Mouse (Mus musculus) lung, embryonic 16.5 days (tissue): ENCODE results near the gene Ddit4. TPM values are rescaled to one million over a fixed set of nuclear protein-coding genes. Genes with fewer than 3 reads are reported as not detected.
"Not testable (repeated sequence)": the region's sequence is repeated elsewhere in the genome, so short reads cannot be mapped to it uniquely, and the experiment has no call there.

Source experiments
- ATAC-seq: fragments of 200-750 bp; cut with Nextera tagmentation; 2 replicates; pipeline ENCODE4 v1.8.0; 2017; ENCODE audit warnings: low read depth, mild to moderate bottlenecking, moderate library complexity
- H3K27ac ChIP-seq: fragments of 300-500 bp; sonication (generic); 2 replicates; pipeline ENCODE4 v1.5.1; 2014; ENCODE audit warnings: mild to moderate bottlenecking, control low read depth, low read length
- H3K27me3 ChIP-seq: fragments of 300-500 bp; sonication (generic); 2 replicates; pipeline ENCODE4 v1.6.1; 2014; ENCODE audit warnings: low read depth, low read length, mixed read lengths; ENCODE audit not compliant: control insufficient read depth, insufficient read depth
- H3K36me3 ChIP-seq: fragments of 300-500 bp; sonication (generic); 2 replicates; pipeline ENCODE4 v1.6.1; 2014; ENCODE audit warnings: low read length; ENCODE audit not compliant: control insufficient read depth, insufficient read depth
- H3K4me1 ChIP-seq: fragments of 300-500 bp; sonication (generic); replicated peaks from 2 replicates; pipeline ENCODE4 v1.6.1; 2014; ENCODE audit warnings: low read length, mixed read lengths; ENCODE audit not compliant: control insufficient read depth, insufficient read depth
- H3K4me2 ChIP-seq: fragments of 300-500 bp; sonication (generic); 2 replicates; pipeline ENCODE4 v1.6.1; 2014; ENCODE audit warnings: low read depth, low read length, control low read depth
- H3K4me3 ChIP-seq: fragments of 300-500 bp; sonication (generic); 2 replicates; pipeline ENCODE4 v1.5.1; 2014; ENCODE audit warnings: mild to moderate bottlenecking, low read length, control low read depth
- H3K9ac ChIP-seq: fragments of 300-500 bp; sonication (generic); 2 replicates; pipeline ENCODE4 v1.6.1; 2014; ENCODE audit warnings: low read length, control low read depth
- H3K9me3 ChIP-seq: fragments of 300-500 bp; sonication (generic); 2 replicates; pipeline ENCODE4 v1.6.1; 2016; ENCODE audit warnings: low read length; ENCODE audit not compliant: control insufficient read depth
- WGBS: fragments of 180-500 bp; shearing (Covaris S2); extraction: QIAGEN DNeasy Blood & Tissue Kit; methylation state at CpG from one replicate; pipeline ENCODE4 v1.1.7; 2014; 5-methylcytosine and 5-hydroxymethylcytosine counted together
- polyA plus RNA-seq: library from polyadenylated mRNA; unstranded; fragments of >200 nt; fragmentation: Nextera tagmentation; extraction: Ambion mirVana; gene quantifications from 2 replicates; pipeline ENCODE4 v1.2.1, GENCODE M21; 2015

Gene Ddit4
- polyA plus RNA-seq = 36.3 and 39.3 TPM in 2 replicates

DNA sequence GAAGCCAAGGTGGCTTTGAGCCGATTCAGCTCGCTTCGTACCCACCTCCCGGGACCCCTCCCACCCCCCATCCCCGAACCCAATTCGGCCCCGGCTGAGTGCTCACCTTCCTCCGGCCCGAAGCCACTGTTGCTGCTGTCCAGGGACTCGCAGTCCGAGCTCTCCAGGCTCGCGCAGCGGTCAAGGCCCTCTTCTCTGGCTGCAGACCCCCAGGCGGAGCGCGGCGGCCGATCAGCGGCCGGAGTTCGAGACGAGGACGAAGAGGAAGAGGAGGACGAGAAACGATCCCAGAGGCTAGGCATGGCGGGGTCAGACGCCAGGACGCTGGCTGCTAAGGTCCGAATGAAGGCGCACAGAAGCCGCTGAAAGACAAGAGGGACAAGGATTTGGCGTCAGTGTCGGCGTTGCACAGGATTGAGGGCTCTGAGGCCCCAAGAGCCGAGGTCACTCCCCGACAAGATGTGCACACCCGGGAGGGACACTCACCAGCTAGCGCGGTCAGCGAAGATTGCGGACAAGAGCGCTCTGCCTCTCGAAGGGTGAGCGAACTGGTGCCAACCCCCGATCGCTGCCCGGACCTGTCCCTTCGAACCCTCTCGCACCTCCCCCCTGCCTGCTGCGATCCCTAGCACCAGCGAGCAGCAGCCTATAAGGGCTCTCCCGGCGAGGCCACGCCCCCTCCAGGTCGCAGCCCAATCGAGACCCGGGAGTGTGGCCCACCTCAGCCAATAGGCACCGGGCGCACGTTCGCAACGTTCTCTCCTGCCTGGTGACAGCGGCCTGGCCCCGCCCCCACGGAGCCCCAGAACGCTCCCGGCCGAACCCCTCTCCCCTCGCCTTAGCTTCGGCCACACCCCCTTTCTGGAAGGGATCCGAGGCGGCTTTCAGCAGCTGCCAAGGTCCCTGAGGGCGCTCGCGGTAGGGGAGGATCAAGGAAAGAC lies at the start of gene Ddit4:
TSS of gene Ddit4 (minus strand) at position 624 of the 941 bp plus-strand sequence.
- H3K27ac ChIP-seq = peak within 1 kb of the TSS; percentile 95
- H3K4me3 ChIP-seq = peak within 1 kb of the TSS; percentile 92
- H3K4me1 ChIP-seq = peaks cover 37% of the 10 kb centered on the region
- H3K27me3 ChIP-seq = no peaks in the 10 kb centered on the region
- H3K36me3 ChIP-seq = no peaks in the 10 kb centered on the region
- H3K9ac ChIP-seq = peak within 1 kb of the TSS; percentile 96
- H3K9me3 ChIP-seq = no peaks in the 10 kb centered on the region
- H3K4me2 ChIP-seq = peak within 1 kb of the TSS; percentile 77
- under 1% methylated on average over 70 of the region's 76 CpGs for WGBS
- peak; percentile 97 for ATAC-seq

GRCm38 (mm10) chr10:59999057-59999456 lies 47.4 kb upstream of the Ddit4 start:
- Histone ChIP-seq H3K36me3 (peaks cover 11% of the 10 kb centered on the region), H3K27me3 (no peaks in the 10 kb centered on the region), H3K4me2 (no peak overlapping the region), H3K27ac (no peak overlapping the region), H3K9ac (no peak overlapping the region), H3K4me3 (no peak overlapping the region), H3K9me3 (no peaks in the 10 kb centered on the region), H3K4me1 (peaks cover 14% of the 10 kb centered on the region)
- WGBS = 80% methylated on average over 3 of the region's 3 CpGs
- ATAC-seq = no peak

- Histone ChIP-seq H3K27ac (no peak overlapping the region), H3K4me2 (no peak overlapping the region), H3K9ac (no peak overlapping the region), H3K36me3 (peaks cover 15% of the 10 kb centered on the region), H3K4me3 (no peak overlapping the region), H3K27me3 (no peaks in the 10 kb centered on the region), H3K4me1 (peaks cover 10% of the 10 kb centered on the region), H3K9me3 (no peaks in the 10 kb centered on the region)
- 16% methylated on average over 7 of the region's 7 CpGs for WGBS
- no peak for ATAC-seq
Measured at GRCm38 (mm10) chr10:59997591-59997990, 46.0 kb upstream of the Ddit4 start.

DNA sequence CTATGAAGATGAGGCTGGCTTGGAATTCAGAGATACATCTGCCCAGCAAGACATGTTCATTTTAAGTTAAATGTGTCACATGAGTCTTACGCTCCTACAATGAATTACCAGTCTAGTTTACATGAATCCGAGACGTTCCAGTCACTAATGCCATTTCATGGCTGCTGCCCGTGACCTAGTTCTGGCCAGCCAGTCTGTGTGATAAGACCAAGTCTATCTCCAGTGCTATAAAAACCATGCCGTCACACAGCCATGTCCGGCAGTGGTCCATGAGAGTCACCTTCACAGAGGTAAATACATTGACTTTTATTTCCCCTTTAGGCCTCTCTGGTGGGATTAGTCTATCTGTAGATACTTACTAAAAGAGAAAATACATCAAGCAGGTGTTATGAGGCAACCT lies 44.3 kb upstream of the Ddit4 start:
- peaks cover under 1% of the 10 kb centered on the region; the same call in 1 of the 2 replicates for H3K4me1 ChIP-seq
- no peak for ATAC-seq
- WGBS = 93% methylated on average over 6 of the region's 6 CpGs
- H3K27me3 ChIP-seq = no peaks in the 10 kb centered on the region
- no peak overlapping the region for H3K9ac ChIP-seq
- H3K4me2 ChIP-seq = no peak overlapping the region
- H3K36me3 ChIP-seq = peaks cover 15% of the 10 kb centered on the region
- no peak overlapping the region for H3K4me3 ChIP-seq
- H3K9me3 ChIP-seq = no peaks in the 10 kb centered on the region
- H3K27ac ChIP-seq = no peak overlapping the region

- 62% methylated on average over 2 of the region's 3 CpGs for WGBS
- not testable (repeated sequence) for H3K9me3 ChIP-seq, H3K4me2 ChIP-seq, H3K4me1 ChIP-seq, H3K27me3 ChIP-seq, H3K4me3 ChIP-seq, H3K27ac ChIP-seq, H3K9ac ChIP-seq, ATAC-seq
- peaks cover 25% of the 10 kb centered on the region for H3K36me3 ChIP-seq
Measured at GRCm38 (mm10) chr10:59993813-59994212, 42.2 kb upstream of the Ddit4 start.

GRCm38 (mm10) chr10:59992024-59992423 lies 40.4 kb upstream of the Ddit4 start:
- peaks cover 39% of the 10 kb centered on the region for H3K36me3 ChIP-seq
- H3K9me3 ChIP-seq = no peaks in the 10 kb centered on the region
- WGBS = 82% methylated on average over 8 of the region's 8 CpGs
- ATAC-seq = no peak
- H3K9ac ChIP-seq = no peak overlapping the region
- no peak overlapping the region for H3K4me2 ChIP-seq
- no peaks in the 10 kb centered on the region for H3K4me1 ChIP-seq
- no peaks in the 10 kb centered on the region for H3K27me3 ChIP-seq
- no peak overlapping the region for H3K4me3 ChIP-seq
- H3K27ac ChIP-seq = no peak overlapping the region

- no peaks in the 10 kb centered on the region for H3K4me1 ChIP-seq
- no peak overlapping the region for H3K27ac ChIP-seq
- H3K4me3 ChIP-seq = no peak overlapping the region
- peaks cover 41% of the 10 kb centered on the region for H3K36me3 ChIP-seq
- no peak for ATAC-seq
- 81% methylated on average over 9 of the region's 9 CpGs for WGBS
- no peak overlapping the region for H3K9ac ChIP-seq
- no peak overlapping the region for H3K4me2 ChIP-seq
- no peaks in the 10 kb centered on the region for H3K27me3 ChIP-seq
- no peaks in the 10 kb centered on the region for H3K9me3 ChIP-seq
Measured at GRCm38 (mm10) chr10:59991262-59991880, 39.7 kb upstream of the Ddit4 start.

GRCm38 (mm10) chr10:59990393-59990792 lies 38.8 kb upstream of the Ddit4 start:
- Histone ChIP-seq H3K4me1 (no peaks in the 10 kb centered on the region), H3K4me3 (no peak overlapping the region), H3K9ac (no peak overlapping the region), H3K27ac (no peak overlapping the region), H3K36me3 (peaks cover 36% of the 10 kb centered on the region), H3K9me3 (no peaks in the 10 kb centered on the region), H3K27me3 (no peaks in the 10 kb centered on the region), H3K4me2 (no peak overlapping the region)
- 93% methylated on average over 9 of the region's 9 CpGs for WGBS
- ATAC-seq = no peak

GRCm38 (mm10) chr10:59988036-59988435 lies 36.4 kb upstream of the Ddit4 start:
- no peak overlapping the region for H3K27ac ChIP-seq
- no peaks in the 10 kb centered on the region for H3K9me3 ChIP-seq
- H3K9ac ChIP-seq = no peak overlapping the region
- peaks cover 26% of the 10 kb centered on the region for H3K36me3 ChIP-seq
- H3K27me3 ChIP-seq = no peaks in the 10 kb centered on the region
- 62% methylated on average over 4 of the region's 4 CpGs for WGBS
- no peak overlapping the region for H3K4me3 ChIP-seq
- ATAC-seq = peak; percentile 64
- no peaks in the 10 kb centered on the region for H3K4me1 ChIP-seq
- no peak overlapping the region for H3K4me2 ChIP-seq
